Mouse (Mus musculus) lung, postnatal 14 days (tissue): ENCODE measurements around the gene Arhgap24.
"Not testable (repeated sequence)": the region's sequence is repeated elsewhere in the genome, so short reads cannot be mapped to it uniquely, and the experiment has no call there.

Source experiments
- DNase-seq: peaks from one replicate; pipeline ENCODE4 v3.0.0; 2021

Gene Arhgap24

DNA sequence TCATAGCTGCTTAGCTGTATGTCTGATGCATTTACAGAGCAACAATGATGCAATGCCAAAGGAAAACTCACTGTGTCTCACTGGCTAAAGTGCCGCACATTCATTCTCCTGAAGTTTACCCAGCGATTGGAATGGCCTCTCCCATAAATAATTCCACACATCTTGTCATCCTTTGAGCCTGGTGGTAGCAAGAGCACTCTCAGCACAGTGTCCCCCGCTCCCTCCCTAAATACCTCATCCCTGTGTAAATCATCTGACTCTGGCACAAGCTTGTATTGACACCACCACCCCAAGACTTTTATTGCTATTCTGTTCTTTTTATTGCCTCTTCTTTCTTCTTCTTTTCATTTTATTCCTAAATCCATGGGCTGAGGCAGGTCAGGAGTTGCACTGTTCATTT, 332.1 kb downstream of the Arhgap24 start:
- no peak for DNase-seq

DNA sequence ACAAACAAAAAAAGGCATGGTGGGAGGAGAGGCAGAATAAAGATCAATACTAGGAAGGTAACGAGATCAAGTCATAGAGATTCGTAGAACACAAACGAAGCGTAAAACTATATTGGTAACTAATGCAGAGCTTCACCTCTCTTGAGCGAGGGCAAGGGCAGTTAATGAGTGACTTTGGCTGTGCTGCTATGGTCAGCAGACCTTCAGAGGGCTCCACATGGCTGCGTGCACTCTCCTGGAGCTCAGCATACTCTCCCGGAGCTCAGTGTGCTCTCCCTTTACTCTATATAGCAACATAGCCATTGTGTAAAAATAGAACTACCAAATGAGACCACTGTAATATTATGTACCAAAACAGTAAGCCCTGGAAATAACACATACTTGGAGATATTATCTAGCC, 336.4 kb downstream of the Arhgap24 start:
- DNase-seq: no peak

DNA sequence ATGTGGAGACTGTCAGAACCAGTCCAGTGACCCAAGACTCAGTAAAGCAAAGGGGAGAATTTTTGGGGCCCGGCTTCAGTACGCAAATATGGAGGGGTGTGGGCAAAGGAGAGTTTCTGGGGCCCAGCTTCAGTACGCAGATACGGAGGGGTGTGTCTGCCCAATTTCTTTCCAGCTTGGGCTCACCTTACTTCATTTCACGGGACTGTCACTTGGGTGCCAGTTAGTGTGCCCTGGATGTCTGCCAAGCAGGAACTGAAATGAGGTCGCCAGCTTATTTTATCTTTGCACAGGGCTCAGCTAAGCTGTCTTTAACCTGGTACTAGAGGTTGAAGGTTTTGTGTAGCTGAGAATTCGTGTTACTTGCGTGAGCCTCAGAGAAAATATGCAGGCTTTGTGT, 344.3 kb downstream of the Arhgap24 start:
- DNase-seq: no peak

DNA sequence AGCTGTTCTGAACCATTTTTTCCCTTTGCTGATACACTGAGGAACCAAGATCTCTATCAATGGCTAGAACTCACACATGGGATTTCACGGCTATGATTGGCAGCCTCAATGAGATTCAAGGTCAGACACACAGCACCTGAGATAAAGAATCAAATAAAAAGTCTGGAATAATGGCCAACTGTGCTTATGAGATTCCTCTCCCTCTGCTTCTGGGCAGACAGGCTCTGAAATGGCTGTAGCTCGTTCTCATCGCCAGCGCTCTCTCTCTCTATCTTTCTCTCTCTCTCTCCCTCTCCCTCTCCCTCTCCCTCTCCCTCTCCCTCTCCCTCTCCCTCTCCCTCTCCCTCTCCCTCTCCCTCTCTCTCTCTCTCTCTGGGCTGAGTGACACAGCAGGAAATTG, 357.9 kb downstream of the Arhgap24 start:
- no peak for DNase-seq

DNA sequence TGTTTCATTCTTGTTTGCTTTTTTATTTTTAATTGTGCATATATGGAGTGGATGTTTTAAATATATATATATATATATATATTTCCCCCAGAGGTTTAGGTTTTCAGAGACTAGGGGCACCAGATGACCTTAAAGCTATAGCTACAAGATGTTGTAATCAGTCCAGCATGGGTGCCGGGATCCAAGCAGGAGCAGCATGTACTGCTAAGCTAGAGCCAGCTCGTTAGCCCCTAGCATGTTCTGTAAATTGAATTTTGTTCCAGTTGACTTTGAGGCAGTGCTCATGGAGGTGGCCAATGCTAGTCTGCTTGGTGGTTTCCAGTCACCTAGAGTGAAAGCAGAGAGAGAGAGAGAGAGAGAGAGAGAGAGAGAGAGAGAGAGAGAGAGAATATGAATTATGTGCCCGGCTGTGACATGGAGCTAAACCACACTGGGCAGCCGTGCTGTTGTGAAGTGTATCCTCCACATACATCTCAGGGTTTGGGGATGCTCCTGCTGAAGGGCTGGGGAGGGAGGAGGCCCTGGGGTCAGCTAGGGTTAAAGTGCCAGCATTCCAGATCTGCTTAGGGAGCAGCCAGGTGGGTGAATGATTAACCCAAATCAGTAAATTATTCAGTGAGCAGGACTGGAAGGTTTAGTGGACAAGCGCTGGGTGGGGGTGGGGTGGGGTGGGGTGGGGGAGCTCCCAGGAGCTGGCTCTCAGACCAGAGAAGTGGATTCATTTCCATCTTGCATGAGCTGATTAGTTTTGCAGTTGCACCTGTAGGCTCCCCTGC, 362.9 kb downstream of the Arhgap24 start:
- DNase-seq: no peak

DNA sequence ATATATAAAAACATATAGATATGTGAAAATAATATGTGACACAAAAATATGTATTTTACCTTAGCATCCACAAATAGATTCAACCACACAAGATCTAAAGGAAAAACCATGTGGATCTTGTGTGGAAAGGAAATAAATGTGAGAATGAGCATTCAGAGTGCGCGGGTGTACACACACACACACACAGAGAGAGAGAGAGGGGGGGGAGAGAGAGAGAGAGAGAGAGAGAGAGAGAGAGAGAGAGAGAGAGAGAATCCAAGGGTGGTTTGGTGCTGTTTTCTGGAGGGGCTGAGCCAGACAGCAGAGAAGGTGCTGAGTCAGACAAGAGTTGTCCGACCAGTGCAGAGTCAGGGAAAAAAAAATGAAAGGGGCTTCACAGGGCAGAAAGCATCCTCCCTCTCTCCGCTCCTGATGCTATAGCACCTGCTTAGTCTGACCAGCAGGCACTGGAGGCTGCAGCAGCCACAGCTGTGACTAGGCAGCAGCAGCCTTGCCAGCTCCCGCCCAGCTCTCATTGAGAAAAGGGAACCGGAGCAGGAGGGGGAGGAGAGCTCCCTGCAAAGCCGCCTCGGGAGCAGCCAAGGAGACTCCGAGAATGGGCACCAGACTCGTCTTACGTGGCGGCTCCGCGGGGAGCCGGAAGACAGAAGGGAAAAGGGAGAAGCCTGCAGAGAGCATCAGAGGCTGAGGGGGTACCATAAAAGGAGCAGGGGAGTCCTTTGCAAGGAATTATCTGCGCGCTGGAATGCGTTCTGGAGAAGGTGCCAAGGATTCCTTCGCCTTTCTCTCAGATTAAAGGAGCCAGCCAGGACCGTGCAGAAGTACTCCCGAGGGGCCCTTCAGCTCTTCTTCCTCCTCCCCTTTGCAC, 363.8 kb downstream of the Arhgap24 start:
- DNase-seq: peak; percentile 74

DNA sequence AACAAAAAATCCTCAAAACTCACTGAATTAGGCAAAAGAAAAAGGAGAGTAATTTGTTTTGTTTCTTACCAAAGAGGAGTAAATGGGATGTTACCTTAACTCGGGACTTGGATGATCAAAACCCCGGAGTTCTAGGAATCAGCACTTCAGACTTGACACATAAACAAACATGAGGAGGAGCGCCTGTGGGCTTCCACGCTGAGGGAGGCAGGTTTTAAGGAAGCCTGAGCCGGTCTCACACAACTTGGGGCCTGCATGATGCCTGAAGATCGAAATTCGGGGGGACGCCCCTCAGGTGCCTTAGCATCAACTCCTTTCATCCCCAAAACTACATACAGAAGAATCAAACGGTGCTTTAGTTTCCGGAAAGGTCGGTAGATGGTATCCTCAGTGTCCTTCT, 364.6 kb downstream of the Arhgap24 start:
- no peak for DNase-seq

DNA sequence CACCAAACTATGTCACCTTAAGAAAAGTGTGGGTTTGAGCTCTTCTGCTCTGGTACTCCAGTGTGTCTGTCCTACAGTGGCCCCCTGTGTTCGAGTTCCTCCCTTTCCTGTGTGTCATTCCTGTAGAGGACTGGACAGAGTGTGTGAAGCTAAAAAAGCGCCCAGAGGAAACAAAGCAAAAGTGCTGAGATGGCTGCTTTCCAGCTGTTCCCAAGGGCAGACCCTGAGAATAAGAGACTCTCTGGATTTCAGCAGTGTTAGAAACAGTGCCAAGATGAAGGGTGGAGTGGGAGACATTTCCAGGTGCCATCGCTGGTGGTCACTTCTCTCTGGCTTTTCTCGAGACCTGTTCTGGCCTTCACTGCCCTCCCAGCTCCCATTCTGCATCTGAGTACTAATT, 366.7 kb downstream of the Arhgap24 start:
- DNase-seq: no peak

DNA sequence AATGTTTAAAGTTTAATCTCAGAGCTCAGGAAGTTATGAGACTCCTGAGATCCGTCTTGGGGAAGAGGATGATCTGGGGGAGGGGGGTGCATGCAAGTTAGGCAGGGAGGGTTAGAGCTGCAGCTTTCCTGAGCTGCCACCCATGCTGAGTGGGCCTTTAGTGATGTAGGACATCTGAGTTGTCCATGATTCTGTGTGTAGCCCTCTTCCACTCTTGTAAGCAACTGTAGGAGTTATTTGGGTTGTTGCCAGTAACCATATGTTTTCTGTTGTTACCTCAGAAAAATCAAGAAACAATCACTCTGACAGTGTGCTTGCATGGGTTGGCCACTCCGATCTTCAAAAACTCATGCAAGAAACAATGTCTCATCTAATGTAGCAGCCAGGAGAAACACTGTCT, 370.6 kb downstream of the Arhgap24 start:
- DNase-seq: no peak

DNA sequence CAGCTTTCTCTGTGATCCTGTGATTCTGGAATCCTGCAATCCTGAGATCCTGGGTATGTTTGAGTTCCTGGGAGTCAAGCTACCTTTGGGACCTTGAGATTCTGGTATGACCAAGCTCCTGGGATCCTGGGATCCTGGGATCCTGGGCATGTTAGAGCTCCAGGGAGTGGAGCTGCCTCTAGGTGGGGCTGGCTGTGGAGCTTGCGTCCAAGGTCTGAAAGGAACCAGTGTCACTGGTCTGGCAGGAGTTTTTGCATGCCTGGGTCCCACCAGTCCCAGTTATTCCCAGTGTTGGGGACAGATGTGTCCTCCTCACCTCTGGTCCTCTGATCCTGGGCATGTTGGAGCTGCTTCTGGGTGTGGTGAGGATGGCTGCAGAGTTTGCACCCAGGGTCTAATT, 372.6 kb downstream of the Arhgap24 start:
- no peak for DNase-seq

DNA sequence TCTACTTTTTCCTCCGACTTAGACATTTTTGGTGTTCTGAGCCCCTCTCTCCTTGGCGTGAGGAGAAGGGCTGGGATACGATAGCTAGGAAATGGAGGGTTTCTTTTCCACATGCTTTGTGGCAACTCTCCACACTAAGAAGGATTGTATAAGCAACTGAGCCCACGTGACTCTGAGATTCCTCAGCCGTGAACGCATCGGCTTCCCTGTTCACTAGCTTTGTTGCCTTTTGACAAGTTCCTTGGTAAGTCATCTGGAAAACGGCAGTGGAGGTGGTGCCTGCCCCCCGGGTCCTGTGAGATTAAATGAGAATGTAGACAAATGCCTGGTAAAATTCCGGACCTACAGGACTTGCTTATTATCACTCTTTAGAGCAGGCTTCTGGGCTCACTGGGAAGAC, 374.6 kb downstream of the Arhgap24 start:
- DNase-seq: no peak

DNA sequence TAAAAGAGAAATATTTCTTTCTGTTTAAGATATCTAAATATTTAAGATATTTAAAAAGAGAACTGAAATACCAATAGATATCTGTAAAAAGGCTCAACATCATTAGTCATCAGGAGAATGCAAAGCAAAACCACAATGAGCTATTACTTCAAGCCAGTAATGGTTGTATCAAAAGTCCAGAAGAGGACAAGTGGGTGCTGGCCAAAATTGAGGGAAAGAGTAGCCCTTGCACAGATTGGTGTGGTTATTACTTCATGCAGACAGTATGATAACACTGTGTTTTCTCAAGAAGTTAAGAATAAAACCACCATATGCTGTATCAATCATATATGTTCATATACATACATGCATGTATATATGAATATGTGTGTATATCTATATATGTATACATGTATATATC, 376.9 kb downstream of the Arhgap24 start:
- no peak for DNase-seq

DNA sequence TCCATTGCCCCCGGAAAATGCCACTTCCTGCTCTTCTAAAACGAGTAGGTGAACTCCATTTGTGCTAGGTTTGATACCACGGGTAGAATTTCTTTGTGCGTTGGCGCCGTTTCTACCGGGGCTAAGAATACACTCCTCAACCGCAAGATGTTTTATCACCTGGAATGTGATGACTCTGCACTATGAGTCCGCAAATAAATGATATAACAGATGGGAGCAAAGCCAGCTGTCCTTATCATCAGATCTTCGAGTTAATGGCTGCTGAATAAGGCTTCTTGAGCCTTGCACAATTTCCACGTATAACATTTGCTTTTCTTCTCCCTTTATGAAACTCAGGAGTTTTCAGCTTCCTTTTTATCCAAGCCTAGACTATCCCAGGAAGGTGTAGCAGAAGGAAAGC, 378.6 kb downstream of the Arhgap24 start:
- no peak for DNase-seq

DNA sequence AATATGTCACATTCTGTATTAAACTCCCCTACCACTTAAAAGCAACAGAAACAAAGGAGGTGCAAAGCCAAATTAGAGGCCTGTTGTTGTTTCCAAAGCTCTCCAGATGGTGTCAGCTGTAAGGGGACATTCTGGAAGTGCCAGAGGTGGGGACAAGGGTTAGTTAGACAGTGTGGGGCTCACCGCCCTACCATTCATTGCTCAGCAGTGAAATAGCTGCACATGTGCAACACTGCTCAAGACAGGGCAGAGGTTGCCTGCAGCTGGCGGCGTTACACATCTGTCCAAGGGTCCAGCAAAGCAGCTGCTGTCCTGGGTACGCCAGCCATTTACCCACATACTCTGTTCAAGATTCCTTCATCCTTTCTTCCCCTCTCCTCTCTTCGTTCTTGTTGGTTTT, 387.0 kb downstream of the Arhgap24 start:
- peak; percentile 14 for DNase-seq

DNA sequence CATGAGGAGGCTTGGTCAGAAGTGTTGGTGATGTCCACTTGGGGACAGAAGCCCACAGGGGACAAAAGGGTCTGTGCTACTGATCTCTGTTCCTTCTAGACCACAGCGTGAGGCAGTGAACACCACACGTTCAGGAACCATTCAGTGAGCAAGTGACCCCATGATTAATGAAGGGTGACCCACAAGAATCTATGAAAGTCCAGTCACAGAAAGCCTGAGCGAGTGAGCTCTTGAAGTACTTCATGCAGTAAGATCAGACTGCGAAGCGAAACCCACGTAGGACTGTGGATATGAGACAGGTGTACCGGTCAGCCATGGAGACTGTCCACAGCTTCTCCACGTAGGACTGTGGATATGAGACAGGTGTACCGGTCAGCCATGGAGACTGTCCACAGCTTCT, 391.8 kb downstream of the Arhgap24 start:
- DNase-seq: not testable (repeated sequence)

DNA sequence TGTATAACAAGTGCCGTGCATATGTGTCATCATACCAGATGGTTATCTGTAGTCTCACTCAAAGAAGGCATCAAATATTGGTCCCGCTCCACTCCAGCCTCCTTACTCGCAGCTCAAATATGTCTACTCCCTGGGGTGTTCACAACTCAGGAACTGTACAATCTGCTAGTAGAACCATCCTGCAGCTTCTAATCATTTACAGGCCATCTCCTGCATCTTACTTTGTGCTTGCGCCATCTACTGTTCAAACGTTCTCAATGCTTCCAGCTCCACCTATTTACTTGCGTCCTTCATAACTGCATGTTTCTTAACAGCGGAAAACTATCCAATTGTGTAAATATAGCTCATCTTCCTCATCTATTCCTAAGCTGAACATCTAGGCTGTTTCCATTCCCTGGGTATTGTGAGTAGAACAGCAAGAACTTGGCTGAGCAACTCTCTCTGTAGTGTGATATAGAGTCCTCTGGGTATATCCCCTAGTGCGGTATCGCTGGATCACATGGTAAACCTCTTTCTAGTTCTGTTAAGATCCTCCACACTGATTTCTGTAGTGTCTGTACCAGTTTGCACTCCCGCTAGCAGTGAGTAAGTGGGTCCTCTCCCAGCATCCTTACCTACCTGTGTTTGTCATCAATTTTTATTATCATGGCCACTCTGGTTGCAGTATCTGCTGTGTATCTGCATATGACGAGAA, 393.6 kb downstream of the Arhgap24 start:
- DNase-seq: peak; percentile 60

DNA sequence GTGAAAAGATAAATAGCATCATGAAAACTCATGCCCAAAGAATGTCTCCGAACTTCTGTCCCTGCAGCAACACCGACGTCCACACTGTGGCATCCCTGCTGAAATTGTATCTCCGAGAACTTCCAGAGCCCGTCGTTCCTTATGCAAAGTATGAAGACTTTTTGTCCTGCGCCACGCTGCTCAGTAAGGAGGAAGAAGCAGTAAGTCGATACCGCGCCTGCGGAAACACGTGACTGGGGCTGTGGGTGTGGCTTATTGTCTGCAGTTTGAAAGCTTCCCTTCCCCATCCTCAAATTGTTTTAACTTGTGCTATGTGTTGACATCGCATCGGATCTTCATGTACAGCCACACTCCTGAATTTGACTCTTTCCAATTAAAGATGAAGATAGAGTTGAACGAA, 394.4 kb downstream of the Arhgap24 start:
- DNase-seq: no peak

DNA sequence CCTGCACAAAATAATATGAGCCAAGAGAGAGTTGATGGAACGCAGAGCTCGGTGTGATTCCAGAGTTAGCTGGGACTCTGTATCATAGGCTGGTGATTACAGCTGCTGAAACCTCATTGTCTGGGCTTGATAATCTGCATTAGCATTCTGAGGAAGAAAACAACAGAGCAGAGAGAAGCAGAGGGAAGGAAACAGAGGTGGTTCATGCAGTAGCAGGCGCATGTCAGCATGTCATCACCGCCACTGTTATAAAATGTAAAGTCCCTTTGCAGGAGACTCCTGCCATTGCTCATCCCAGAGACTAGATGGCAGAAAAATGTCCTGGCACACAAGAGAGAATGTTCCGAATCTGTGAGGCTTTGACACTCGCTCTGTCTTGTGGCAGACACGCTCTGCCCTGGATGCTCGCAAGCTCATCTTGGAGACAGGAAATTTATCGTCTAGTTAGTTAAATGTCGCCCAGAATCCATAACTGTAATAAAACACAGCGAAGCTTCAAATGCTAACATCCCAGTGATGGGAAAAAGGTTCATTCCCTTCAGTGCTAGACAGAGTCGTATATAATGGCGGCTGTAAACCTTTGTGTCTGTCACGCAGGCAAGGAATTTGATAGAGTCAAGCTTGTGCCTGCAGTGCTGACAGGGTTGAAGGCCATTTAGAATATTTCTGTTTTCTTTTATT, 407.4 kb downstream of the Arhgap24 start:
- no peak for DNase-seq

DNA sequence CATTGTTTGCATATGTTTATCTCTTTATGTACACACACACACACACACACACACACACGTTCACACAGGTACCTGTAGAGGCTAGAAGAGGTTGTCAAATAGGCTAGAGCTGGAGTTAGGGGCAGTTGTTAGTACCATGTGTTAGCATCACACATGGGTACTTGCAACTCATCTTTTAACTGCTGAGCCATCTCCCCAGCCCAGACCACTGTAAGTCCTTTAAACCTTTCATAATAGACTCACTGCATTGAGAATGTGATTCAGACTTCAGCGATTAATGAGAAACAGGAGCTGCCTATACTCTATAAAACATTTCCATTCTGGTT, 407.9 kb downstream of the Arhgap24 start:
- DNase-seq: no peak

DNA sequence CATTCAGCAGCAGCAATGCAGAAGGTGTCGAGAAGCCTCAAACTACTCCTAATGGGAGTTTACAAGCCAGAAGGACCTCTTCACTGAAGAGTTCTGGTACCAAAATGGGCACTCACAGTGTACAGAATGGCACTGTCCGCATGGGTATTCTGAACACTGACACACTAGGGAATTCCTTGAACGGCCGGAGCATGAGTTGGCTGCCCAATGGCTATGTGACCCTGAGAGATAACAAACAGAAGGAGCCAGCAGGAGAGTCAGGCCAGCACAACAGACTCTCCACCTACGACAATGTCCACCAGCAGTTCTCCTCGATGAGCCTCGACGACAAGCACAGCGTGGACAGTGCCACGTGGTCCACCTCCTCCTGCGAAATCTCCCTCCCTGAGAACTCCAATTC, 411.0 kb downstream of the Arhgap24 start:
- DNase-seq: no peak

DNA sequence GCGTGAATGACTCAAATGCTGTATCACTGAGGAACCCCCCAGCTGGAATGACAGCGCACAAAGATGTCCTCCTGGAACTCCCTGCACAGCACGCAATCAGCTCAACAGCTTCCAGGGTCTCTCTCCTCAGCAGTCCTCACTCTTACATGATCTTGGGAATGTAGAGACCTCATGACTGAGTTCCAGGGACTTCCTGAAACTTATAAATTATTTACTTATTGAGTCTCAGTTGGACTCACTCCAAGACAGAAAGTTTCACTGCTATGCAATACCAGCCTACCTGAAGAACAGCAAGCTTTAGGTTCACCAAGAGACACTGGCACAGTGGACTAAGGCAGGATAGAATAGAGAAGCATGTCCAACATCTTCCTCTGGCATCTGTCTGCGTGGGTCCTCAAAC, 417.1 kb downstream of the Arhgap24 start:
- DNase-seq: no peak

DNA sequence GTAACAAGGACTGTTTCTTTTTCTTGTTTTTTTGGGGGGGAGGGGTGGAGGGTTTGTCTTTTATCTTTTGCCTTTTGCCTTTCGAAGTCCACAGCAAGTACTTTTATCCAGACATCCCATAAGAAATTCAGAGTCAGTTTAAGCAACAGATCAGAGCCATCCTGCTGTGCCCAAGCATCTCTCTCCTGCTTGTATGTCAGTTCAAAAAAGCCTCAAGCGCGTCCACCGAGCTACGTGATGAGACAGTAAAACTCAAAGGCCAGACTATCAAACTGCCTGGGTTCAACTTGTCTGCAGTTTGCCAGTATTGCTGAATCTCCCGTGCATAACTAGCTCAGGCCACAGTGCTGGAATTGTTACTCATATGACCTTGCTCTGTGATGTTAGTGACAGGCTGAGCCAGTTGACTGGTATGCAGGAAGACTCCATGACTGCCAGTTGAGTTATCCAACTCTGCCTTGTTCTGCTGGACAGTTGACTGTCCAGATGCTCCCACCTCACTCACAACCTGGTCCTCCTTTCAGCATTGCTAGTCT, 418.6 kb downstream of the Arhgap24 start:
- no peak for DNase-seq

DNA sequence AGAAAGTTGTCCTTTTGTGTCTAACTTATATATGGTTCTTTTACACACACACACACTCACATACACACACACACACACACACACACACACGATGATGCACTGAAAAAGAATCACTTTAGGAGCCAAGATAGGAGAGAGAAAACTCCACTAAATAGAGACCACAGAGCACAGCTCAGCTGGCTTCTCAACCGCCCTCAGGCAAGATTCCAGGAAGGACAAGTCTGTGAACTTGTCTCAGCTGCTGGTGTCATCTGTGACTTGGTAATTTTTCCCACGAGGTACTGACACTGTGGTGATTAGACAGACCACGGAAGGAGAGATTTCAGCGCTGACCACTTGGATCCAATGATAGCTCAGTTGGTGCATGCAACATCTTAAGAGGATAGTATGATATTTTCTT, 420.0 kb downstream of the Arhgap24 start:
- DNase-seq: no peak
